Mouse (Mus musculus): Measurements from ENCODE around the gene Sesn2.
A peak's percentile ranks its signal among the peaks of the same experiment; 100 is the strongest.
"Not testable (repeated sequence)": the region's sequence is repeated elsewhere in the genome, so short reads cannot be mapped to it uniquely, and the experiment has no call there.

Sesn2 gene

GRCm38 (mm10) chr4:132482956-132483608, 27.2 kb downstream of the Sesn2 start:
- no peak for DNase-seq (ENCODE audit: low read depth, low spot score)

- DNase-seq (ENCODE audit: low read depth, low spot score): not testable (repeated sequence)
Measured at GRCm38 (mm10) chr4:132482104-132482503, 28.2 kb downstream of the Sesn2 start.

- no peak for DNase-seq (ENCODE audit: low read depth, low spot score)
Measured at GRCm38 (mm10) chr4:132477833-132478232, 32.5 kb downstream of the Sesn2 start.

- no peak for DNase-seq (ENCODE audit: low read depth, low spot score)
Measured at GRCm38 (mm10) chr4:132475895-132476878, 34.1 kb downstream of the Sesn2 start.

- no peak for DNase-seq (ENCODE audit: low read depth, low spot score)
Measured at GRCm38 (mm10) chr4:132474631-132475030, 35.7 kb downstream of the Sesn2 start.

- no peak for DNase-seq (ENCODE audit: low read depth, low spot score)
Measured at GRCm38 (mm10) chr4:132473411-132473810, 36.9 kb downstream of the Sesn2 start.

- DNase-seq (ENCODE audit: low read depth, low spot score): no peak
Measured at GRCm38 (mm10) chr4:132469873-132470272, 40.4 kb downstream of the Sesn2 start.

- no peak for DNase-seq (ENCODE audit: low read depth, low spot score)
Measured at GRCm38 (mm10) chr4:132464255-132464613, 46.1 kb downstream of the Sesn2 start.

- DNase-seq (ENCODE audit: low read depth, low spot score): peak; percentile 95
Measured at GRCm38 (mm10) chr4:132463430-132464254, 46.7 kb downstream of the Sesn2 start, which contains the start of gene Med18. TSS of gene Med18 (minus strand) at chr4:132463921.

- no peak for DNase-seq (ENCODE audit: low read depth, low spot score)
Measured at GRCm38 (mm10) chr4:132462836-132463235, 47.5 kb downstream of the Sesn2 start.

GRCm38 (mm10) chr4:132460225-132460624, 50.1 kb downstream of the Sesn2 start:
- DNase-seq (ENCODE audit: low read depth, low spot score): no peak

- no peak for DNase-seq (ENCODE audit: low read depth, low spot score)
Measured at GRCm38 (mm10) chr4:132455561-132455960, 54.7 kb downstream of the Sesn2 start.

GRCm38 (mm10) chr4:132455146-132455545, 55.2 kb downstream of the Sesn2 start:
- no peak for DNase-seq (ENCODE audit: low read depth, low spot score)

- no peak for DNase-seq (ENCODE audit: low read depth, low spot score)
Measured at GRCm38 (mm10) chr4:132454216-132454615, 56.1 kb downstream of the Sesn2 start.

GRCm38 (mm10) chr4:132449778-132450177, 60.5 kb downstream of the Sesn2 start:
- DNase-seq (ENCODE audit: low read depth, low spot score): no peak

GRCm38 (mm10) chr4:132446105-132446504, 64.2 kb downstream of the Sesn2 start:
- no peak for DNase-seq (ENCODE audit: low read depth, low spot score)

- no peak for DNase-seq (ENCODE audit: low read depth, low spot score)
Measured at GRCm38 (mm10) chr4:132444516-132444915, 65.8 kb downstream of the Sesn2 start.
